Mouse (Mus musculus) frontal cortex, postnatal 10 days (tissue): ENCODE data around the gene Stk10.
"Not testable (repeated sequence)": the region's sequence is repeated elsewhere in the genome, so short reads cannot be mapped to it uniquely, and the experiment has no call there.

Experiments used
- DNase-seq, 2 experiments: peaks; one replicate each; pipeline ENCODE4 v3.0.0; 2022; ENCODE audit warnings: low spot score in 2 of 2, mixed read lengths in 1 of 2

Stk10 gene

GRCm38 (mm10) chr11:32532765-32533481, at the start of gene Stk10:
Gene Stk10, plus strand, starts transcription at chr11:32533305.
- peak; percentile 83 to 90 for DNase-seq

GRCm38 (mm10) chr11:32485290-32485689, 47.8 kb upstream of the Stk10 start:
- DNase-seq: no peak

- no peak for DNase-seq
Measured at GRCm38 (mm10) chr11:32486621-32487020, 46.5 kb upstream of the Stk10 start.

GRCm38 (mm10) chr11:32487501-32487900, 45.6 kb upstream of the Stk10 start:
- DNase-seq: no peak

- no peak for DNase-seq
Measured at GRCm38 (mm10) chr11:32488344-32488743, 44.8 kb upstream of the Stk10 start.

GRCm38 (mm10) chr11:32488808-32489670, 44.1 kb upstream of the Stk10 start:
- no peak for DNase-seq

GRCm38 (mm10) chr11:32491079-32491478, 42.0 kb upstream of the Stk10 start:
- no peak for DNase-seq

GRCm38 (mm10) chr11:32493312-32493711, 39.8 kb upstream of the Stk10 start:
- no peak for DNase-seq

GRCm38 (mm10) chr11:32495283-32495682, 37.8 kb upstream of the Stk10 start:
- DNase-seq: no peak

- DNase-seq: peak in 1 of 2 experiments; percentile 46
Measured at GRCm38 (mm10) chr11:32498757-32499535, 34.2 kb upstream of the Stk10 start.

GRCm38 (mm10) chr11:32499931-32500330, 33.2 kb upstream of the Stk10 start:
- DNase-seq: no peak

- no peak for DNase-seq
Measured at GRCm38 (mm10) chr11:32503711-32504110, 29.4 kb upstream of the Stk10 start.

GRCm38 (mm10) chr11:32505091-32505739, 27.9 kb upstream of the Stk10 start:
- DNase-seq: no peak

GRCm38 (mm10) chr11:32510930-32511329, 22.2 kb upstream of the Stk10 start:
- no peak for DNase-seq

GRCm38 (mm10) chr11:32514853-32515252, 18.3 kb upstream of the Stk10 start:
- not testable (repeated sequence) for DNase-seq

GRCm38 (mm10) chr11:32516091-32516490, 17.0 kb upstream of the Stk10 start:
- DNase-seq: no peak

GRCm38 (mm10) chr11:32516916-32517712, 16.0 kb upstream of the Stk10 start:
- DNase-seq: no peak

GRCm38 (mm10) chr11:32518770-32519169, 14.3 kb upstream of the Stk10 start:
- no peak for DNase-seq

- no peak for DNase-seq
Measured at GRCm38 (mm10) chr11:32519354-32519753, 13.8 kb upstream of the Stk10 start.

GRCm38 (mm10) chr11:32521246-32521645, 11.9 kb upstream of the Stk10 start:
- DNase-seq: no peak
